Mouse (Mus musculus): ENCODE measurements around the gene Olfr78. TPM values are rescaled to one million over a fixed set of nuclear protein-coding genes. Genes with fewer than 3 reads are reported as not detected.

Gene Olfr78
- total and polyA plus RNA-seq, 3 experiments, result 0.57 to 6.2 (median 0.86) TPM

DNA sequence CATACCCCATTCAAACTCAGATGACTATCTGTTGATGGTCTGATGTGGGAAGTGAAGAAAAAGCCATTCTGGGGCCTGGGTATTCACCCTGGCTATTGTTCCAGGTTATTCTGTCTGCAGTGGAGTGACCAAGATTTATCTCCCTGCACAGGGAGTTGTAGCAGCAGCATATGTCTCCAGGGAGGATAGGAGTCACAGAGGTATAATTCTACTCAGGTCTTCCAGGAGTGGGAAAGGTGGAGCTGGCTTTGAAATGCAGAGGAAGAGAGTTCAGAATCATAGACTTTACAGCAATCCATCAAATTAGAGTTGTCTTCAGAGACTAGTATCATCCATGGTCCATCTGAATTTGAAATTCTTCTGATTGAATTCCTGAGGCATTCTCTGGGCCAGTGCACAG, 31.9 kb downstream of the Olfr78 start, which contains the start of gene Olfr559:
Gene Olfr559 (minus strand): TSS at position 101 of the 400 bp plus-strand sequence.
- H3K27ac ChIP-seq, result no peak within 1 kb of the TSS
- intact Hi-C loops (cut with DNase I), result no loop called here
- no peaks in the 10 kb centered on the region for H3K79me2 ChIP-seq (replicated peaks; ENCODE audit: control insufficient read depth, insufficient read depth, low read length)
- TF ChIP-seq EP300 (IDR thresholded peaks at IDR 0.05; ENCODE audit: insufficient read depth, low read depth, low read length), result no peak
- no peak for TF ChIP-seq CTCF (IDR thresholded peaks at IDR 0.05)
- no peak for TF ChIP-seq POLR2A (IDR thresholded peaks at IDR 0.05; ENCODE audit: insufficient read depth, low read depth, low read length)
- H3K9ac ChIP-seq (ENCODE audit: low read depth, low read length), result no peak within 1 kb of the TSS
- H3K36me3 ChIP-seq (ENCODE audit: control insufficient read depth, insufficient read depth, low read length), result no peaks in the 10 kb centered on the region
- H3K4me3 ChIP-seq, result no peak within 1 kb of the TSS
- H3K27me3 ChIP-seq (ENCODE audit: control insufficient read depth, insufficient read depth, low read length), result no peaks in the 10 kb centered on the region
- no peak for DNase-seq
- no peaks in the 10 kb centered on the region for H3K4me1 ChIP-seq (ENCODE audit: control insufficient read depth, insufficient read depth, low read length)

- no peaks in the 10 kb centered on the region for H3K27me3 ChIP-seq (ENCODE audit: control insufficient read depth, insufficient read depth, low read length)
- no peaks in the 10 kb centered on the region for H3K4me1 ChIP-seq (ENCODE audit: control insufficient read depth, insufficient read depth, low read length)
- H3K27ac ChIP-seq, result no peak within 1 kb of the TSS
- H3K36me3 ChIP-seq (ENCODE audit: control insufficient read depth, insufficient read depth, low read length), result no peaks in the 10 kb centered on the region
- H3K79me2 ChIP-seq (replicated peaks; ENCODE audit: control insufficient read depth, insufficient read depth, low read length), result no peaks in the 10 kb centered on the region
- intact Hi-C loops (cut with DNase I), result no loop called here
- TF ChIP-seq EP300 (IDR thresholded peaks at IDR 0.05; ENCODE audit: insufficient read depth, low read depth, low read length), result no peak
- TF ChIP-seq POLR2A (IDR thresholded peaks at IDR 0.05; ENCODE audit: insufficient read depth, low read depth, low read length), result no peak
- no peak for TF ChIP-seq CTCF (IDR thresholded peaks at IDR 0.05)
- no peak for DNase-seq
- 30% methylated on average over 1 of the region's 1 CpGs for WGBS
- no peak within 1 kb of the TSS for H3K4me3 ChIP-seq
- H3K9ac ChIP-seq (ENCODE audit: low read depth, low read length), result no peak within 1 kb of the TSS
Measured at GRCm38 (mm10) chr7:102718970-102719369, 40.3 kb downstream of the Olfr78 start, which contains the start of gene Olfr33. Gene Olfr33, minus strand, starts transcription at chr7:102719070.

DNA sequence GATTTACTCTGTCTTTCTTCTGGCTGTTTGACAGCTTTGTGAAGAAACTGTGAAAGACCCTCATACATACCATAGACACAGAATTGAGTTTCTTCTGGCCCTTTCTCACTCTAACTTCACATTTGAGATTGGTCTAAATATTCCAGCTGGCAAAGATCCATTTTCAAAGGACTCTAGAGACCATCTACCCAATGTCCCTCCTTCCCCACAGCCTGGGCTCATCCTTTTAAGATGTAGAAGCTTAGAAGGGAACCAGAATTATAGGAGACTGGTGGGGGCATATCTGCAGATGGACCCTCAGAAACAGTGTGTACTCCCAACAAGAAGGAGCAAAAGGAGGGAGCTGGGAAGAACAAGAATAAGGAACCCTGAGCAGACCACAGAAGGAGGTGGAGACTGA, 57.4 kb downstream of the Olfr78 start, which contains the start of gene Olfr558:
Gene Olfr558 (plus strand): TSS at position 301 of the 400 bp plus-strand sequence.
- Histone ChIP-seq H3K9ac (ENCODE audit: low read depth, low read length) (no peak within 1 kb of the TSS), H3K27ac (no peak within 1 kb of the TSS), H3K79me2 (replicated peaks; ENCODE audit: control insufficient read depth, insufficient read depth, low read length) (no peaks in the 10 kb centered on the region), H3K27me3 (ENCODE audit: control insufficient read depth, insufficient read depth, low read length) (no peaks in the 10 kb centered on the region), H3K4me1 (ENCODE audit: control insufficient read depth, insufficient read depth, low read length) (no peaks in the 10 kb centered on the region), H3K4me3 (no peak within 1 kb of the TSS), H3K36me3 (ENCODE audit: control insufficient read depth, insufficient read depth, low read length) (no peaks in the 10 kb centered on the region)
- no peak for TF ChIP-seq CTCF (IDR thresholded peaks at IDR 0.05)
- no peak for TF ChIP-seq POLR2A (IDR thresholded peaks at IDR 0.05; ENCODE audit: insufficient read depth, low read depth, low read length)
- TF ChIP-seq EP300 (IDR thresholded peaks at IDR 0.05; ENCODE audit: insufficient read depth, low read depth, low read length), result no peak
- intact Hi-C loops (cut with DNase I), result no loop called here
- no peak for DNase-seq

GRCm38 (mm10) chr7:102698461-102698860, 60.8 kb downstream of the Olfr78 start:
- TF ChIP-seq CTCF (IDR thresholded peaks at IDR 0.05) (no peak), POLR2A (IDR thresholded peaks at IDR 0.05; ENCODE audit: insufficient read depth, low read depth, low read length) (no peak), EP300 (IDR thresholded peaks at IDR 0.05; ENCODE audit: insufficient read depth, low read depth, low read length) (no peak)
- DNase-seq, result no peak
- H3K9ac ChIP-seq (ENCODE audit: low read depth, low read length), result no peak overlapping the region
- no peaks in the 10 kb centered on the region for H3K4me1 ChIP-seq (ENCODE audit: control insufficient read depth, insufficient read depth, low read length)
- no peaks in the 10 kb centered on the region for H3K36me3 ChIP-seq (ENCODE audit: control insufficient read depth, insufficient read depth, low read length)
- no peak overlapping the region for H3K27ac ChIP-seq
- WGBS, result 87% methylated on average over 7 of the region's 7 CpGs
- intact Hi-C loops (cut with DNase I), result no loop called here
- H3K79me2 ChIP-seq (replicated peaks; ENCODE audit: control insufficient read depth, insufficient read depth, low read length), result no peaks in the 10 kb centered on the region
- H3K4me3 ChIP-seq, result no peak overlapping the region
- H3K27me3 ChIP-seq (ENCODE audit: control insufficient read depth, insufficient read depth, low read length), result no peaks in the 10 kb centered on the region; the same call in 1 of the 2 replicates

DNA sequence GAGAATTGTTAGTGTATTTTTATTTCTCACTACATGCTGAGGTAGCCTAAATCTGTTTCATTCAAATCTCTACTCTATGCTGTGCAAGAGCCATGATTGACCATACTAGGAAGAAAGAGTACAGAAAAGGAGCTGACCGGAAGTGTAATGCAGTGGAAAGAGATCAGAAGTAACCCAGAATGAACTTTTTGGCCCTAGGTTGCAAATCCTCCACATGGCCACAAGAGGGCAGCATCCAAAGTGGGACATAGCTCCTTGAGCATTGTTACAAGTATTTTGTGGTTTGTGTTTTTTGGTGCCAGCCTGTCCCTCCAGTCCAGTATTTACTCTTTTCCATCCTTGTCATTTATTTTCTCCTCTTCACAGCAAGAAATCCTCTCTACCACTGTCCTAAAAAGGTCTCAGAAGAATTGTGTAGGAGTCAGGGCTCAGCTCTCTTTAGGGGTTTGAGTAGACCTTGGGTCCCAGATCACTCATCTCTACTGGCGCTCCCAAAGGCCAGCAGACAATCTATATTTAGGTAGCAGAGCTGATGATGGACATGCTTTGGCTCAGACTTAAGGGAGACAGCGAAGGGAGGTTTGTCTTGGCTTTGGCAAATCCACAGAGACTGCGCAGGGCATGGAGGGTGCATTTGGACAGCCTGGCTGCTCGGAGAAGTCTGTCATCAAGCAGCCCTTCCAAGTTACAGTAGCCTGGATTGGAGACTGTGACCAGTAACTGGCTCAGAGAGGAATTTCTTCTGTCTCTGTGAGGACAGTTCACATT, 63.7 kb downstream of the Olfr78 start, which contains the start of gene Olfr557:
Gene Olfr557 (plus strand): TSS at position 553 of the 768 bp plus-strand sequence.
- DNase-seq, result peak in 1 of 2 experiments; percentile 45
- Histone ChIP-seq H3K4me3 (no peak within 1 kb of the TSS), H3K4me1 (ENCODE audit: control insufficient read depth, insufficient read depth, low read length) (no peaks in the 10 kb centered on the region), H3K36me3 (ENCODE audit: control insufficient read depth, insufficient read depth, low read length) (no peaks in the 10 kb centered on the region), H3K27me3 (ENCODE audit: control insufficient read depth, insufficient read depth, low read length) (no peaks in the 10 kb centered on the region; the same call in 1 of the 2 replicates), H3K9ac (ENCODE audit: low read depth, low read length) (no peak within 1 kb of the TSS), H3K79me2 (replicated peaks; ENCODE audit: control insufficient read depth, insufficient read depth, low read length) (no peaks in the 10 kb centered on the region), H3K27ac (no peak within 1 kb of the TSS; the same call in 1 of the 2 replicates)
- 43% methylated on average over 5 of the region's 5 CpGs for WGBS
- TF ChIP-seq CTCF (IDR thresholded peaks at IDR 0.05) (peak; percentile 89), EP300 (IDR thresholded peaks at IDR 0.05; ENCODE audit: insufficient read depth, low read depth, low read length) (no peak), POLR2A (IDR thresholded peaks at IDR 0.05; ENCODE audit: insufficient read depth, low read depth, low read length) (no peak)
- intact Hi-C loops (cut with DNase I), result no loop called here

Other genes with a start within 250 kb of the Olfr78 start
Only the 30 nearest of the 31 such genes appear.
- not detected for gene Olfr547, start 224.7 kb downstream of the Olfr78 start, total RNA-seq (2021)
- gene Olfr547, start 224.7 kb downstream of the Olfr78 start, polyA plus RNA-seq (2012; rRNA removed), result not detected in 2 replicates
- gene Olfr548-ps1, start 218.6 kb downstream of the Olfr78 start, total RNA-seq (2021), result not detected
- gene Olfr548-ps1, start 218.6 kb downstream of the Olfr78 start, polyA plus RNA-seq (2012; rRNA removed), result not detected in 2 replicates
- gene Olfr549, start 209.6 kb downstream of the Olfr78 start, total RNA-seq (2021), result not detected
- not detected in 2 replicates for gene Olfr549, start 209.6 kb downstream of the Olfr78 start, polyA plus RNA-seq (2012; rRNA removed)
- gene Trim21, start 194.0 kb downstream of the Olfr78 start, total RNA-seq (2021), result 1 to 10 TPM; 3.7 to 6.1 TPM
- gene Trim21, start 194.0 kb downstream of the Olfr78 start, polyA plus RNA-seq (2012; rRNA removed), result 3.7 and 6.2 TPM in 2 replicates
- gene Olfr550, start 188.0 kb downstream of the Olfr78 start, total RNA-seq (2021), result under 1 TPM in 1 of 2 experiments, not detected in 1; 0.07 TPM
- gene Olfr550, start 188.0 kb downstream of the Olfr78 start, polyA plus RNA-seq (2012; rRNA removed), result 0.56 and 0.86 TPM in 2 replicates
- not detected for gene Olfr551, start 167.6 kb downstream of the Olfr78 start, total RNA-seq (2021)
- not detected in 2 replicates for gene Olfr551, start 167.6 kb downstream of the Olfr78 start, polyA plus RNA-seq (2012; rRNA removed)
- under 1 TPM; 0.13 to 0.20 TPM for gene Olfr552, start 161.7 kb downstream of the Olfr78 start, total RNA-seq (2021)
- gene Olfr552, start 161.7 kb downstream of the Olfr78 start, polyA plus RNA-seq (2012; rRNA removed), result not detected in 2 replicates
- not detected for gene Olfr553, start 141.3 kb downstream of the Olfr78 start, total RNA-seq (2021)
- not detected in 2 replicates for gene Olfr553, start 141.3 kb downstream of the Olfr78 start, polyA plus RNA-seq (2012; rRNA removed)
- not detected for gene Olfr554, start 121.0 kb downstream of the Olfr78 start, total RNA-seq (2021)
- gene Olfr554, start 121.0 kb downstream of the Olfr78 start, polyA plus RNA-seq (2012; rRNA removed), result not detected in 2 replicates
- gene Olfr555, start 100.6 kb downstream of the Olfr78 start, total RNA-seq (2021), result not detected
- gene Olfr555, start 100.6 kb downstream of the Olfr78 start, polyA plus RNA-seq (2012; rRNA removed), result not detected in 2 replicates
- not detected for gene Olfr556, start 94.6 kb downstream of the Olfr78 start, total RNA-seq (2021)
- gene Olfr556, start 94.6 kb downstream of the Olfr78 start, polyA plus RNA-seq (2012; rRNA removed), result not detected in 2 replicates
- 1 to 10 TPM; 8.1 to 9.5 TPM for gene Trim68, start 72.1 kb downstream of the Olfr78 start, total RNA-seq (2021)
- 20.4 and 33.3 TPM in 2 replicates for gene Trim68, start 72.1 kb downstream of the Olfr78 start, polyA plus RNA-seq (2012; rRNA removed)
- gene Olfr557, start 63.6 kb downstream of the Olfr78 start, total RNA-seq (2021), result not detected
- gene Olfr557, start 63.6 kb downstream of the Olfr78 start, polyA plus RNA-seq (2012; rRNA removed), result not detected in 2 replicates
- 1 to 10 TPM; 3.0 to 3.8 TPM for gene Olfr558, start 57.3 kb downstream of the Olfr78 start, total RNA-seq (2021)
- gene Olfr558, start 57.3 kb downstream of the Olfr78 start, polyA plus RNA-seq (2012; rRNA removed), result 3.5 and 8.4 TPM in 2 replicates
- gene Olfr33, start 40.4 kb downstream of the Olfr78 start, total RNA-seq (2021), result not detected
- gene Olfr33, start 40.4 kb downstream of the Olfr78 start, polyA plus RNA-seq (2012; rRNA removed), result 0.33 TPM in 1 of 2 replicates, not detected in the other
- not detected for gene Olfr559, start 32.0 kb downstream of the Olfr78 start, total RNA-seq (2021)
- not detected in 2 replicates for gene Olfr559, start 32.0 kb downstream of the Olfr78 start, polyA plus RNA-seq (2012; rRNA removed)
- not detected for gene Olfr560, start 105 bp downstream of the Olfr78 start, total RNA-seq (2021)
- gene Olfr560, start 105 bp downstream of the Olfr78 start, polyA plus RNA-seq (2012; rRNA removed), result 0.20 TPM in 2 replicates
- not detected for gene Olfr561, start 11.8 kb upstream of the Olfr78 start, total RNA-seq (2021)
- not detected in 2 replicates for gene Olfr561, start 11.8 kb upstream of the Olfr78 start, polyA plus RNA-seq (2012; rRNA removed)
- gene Olfr564, start 44.0 kb upstream of the Olfr78 start, total RNA-seq (2021), result not detected
- not detected in 2 replicates for gene Olfr564, start 44.0 kb upstream of the Olfr78 start, polyA plus RNA-seq (2012; rRNA removed)
- gene Olfr566, start 99.3 kb upstream of the Olfr78 start, total RNA-seq (2021), result not detected
- not detected in 2 replicates for gene Olfr566, start 99.3 kb upstream of the Olfr78 start, polyA plus RNA-seq (2012; rRNA removed)
- gene Olfr568, start 117.7 kb upstream of the Olfr78 start, total RNA-seq (2021), result not detected
- not detected in 2 replicates for gene Olfr568, start 117.7 kb upstream of the Olfr78 start, polyA plus RNA-seq (2012; rRNA removed)
- gene Olfr569, start 131.4 kb upstream of the Olfr78 start, total RNA-seq (2021), result not detected
- not detected in 2 replicates for gene Olfr569, start 131.4 kb upstream of the Olfr78 start, polyA plus RNA-seq (2012; rRNA removed)
- gene Olfr570, start 135.1 kb upstream of the Olfr78 start, total RNA-seq (2021), result not detected
- gene Olfr570, start 135.1 kb upstream of the Olfr78 start, polyA plus RNA-seq (2012; rRNA removed), result not detected in 2 replicates
- not detected for gene Olfr571, start 158.1 kb upstream of the Olfr78 start, total RNA-seq (2021)
- not detected in 2 replicates for gene Olfr571, start 158.1 kb upstream of the Olfr78 start, polyA plus RNA-seq (2012; rRNA removed)
- not detected for gene Olfr572, start 164.9 kb upstream of the Olfr78 start, total RNA-seq (2021)
- not detected in 2 replicates for gene Olfr572, start 164.9 kb upstream of the Olfr78 start, polyA plus RNA-seq (2012; rRNA removed)
- not detected for gene Olfr573-ps1, start 183.1 kb upstream of the Olfr78 start, total RNA-seq (2021)
- gene Olfr573-ps1, start 183.1 kb upstream of the Olfr78 start, polyA plus RNA-seq (2012; rRNA removed), result not detected in 2 replicates
- not detected for gene Olfr574, start 189.0 kb upstream of the Olfr78 start, total RNA-seq (2021)
- gene Olfr574, start 189.0 kb upstream of the Olfr78 start, polyA plus RNA-seq (2012; rRNA removed), result not detected in 2 replicates
- not detected for gene Olfr575, start 199.3 kb upstream of the Olfr78 start, total RNA-seq (2021)
- gene Olfr575, start 199.3 kb upstream of the Olfr78 start, polyA plus RNA-seq (2012; rRNA removed), result not detected in 2 replicates
- not detected for gene Olfr576, start 203.2 kb upstream of the Olfr78 start, total RNA-seq (2021)
- gene Olfr576, start 203.2 kb upstream of the Olfr78 start, polyA plus RNA-seq (2012; rRNA removed), result not detected in 2 replicates
- gene Olfr577, start 216.5 kb upstream of the Olfr78 start, total RNA-seq (2021), result not detected
- gene Olfr577, start 216.5 kb upstream of the Olfr78 start, polyA plus RNA-seq (2012; rRNA removed), result not detected in 2 replicates